Mouse (Mus musculus): ENCODE measurements at regions not wholly inside any gene's neighbourhood (a gene's known extent, or its start where the extent isn't known, plus 50 kb on each side); places are given as distances from the start of the nearest gene placed in this dataset.

GRCm38 (mm10) chr6:51266721-51267120 lies 165.7 kb upstream of the Nfe2l3 start:
- TF ChIP-seq CTCF (IDR thresholded peaks at IDR 0.05; ENCODE audit: low read depth) (no peak), EP300 (IDR thresholded peaks at IDR 0.05; ENCODE audit: low read depth) (no peak)

All from liver, embryonic 14.5 days (tissue).